Mouse (Mus musculus): Measurements from ENCODE around the gene Eif2d. TPM values are rescaled to one million over a fixed set of nuclear protein-coding genes. Genes with fewer than 3 reads are reported as not detected.

Gene Eif2d
- polyA plus RNA-seq, 1 experiment from 2014 or later = 58.7 TPM

DNA sequence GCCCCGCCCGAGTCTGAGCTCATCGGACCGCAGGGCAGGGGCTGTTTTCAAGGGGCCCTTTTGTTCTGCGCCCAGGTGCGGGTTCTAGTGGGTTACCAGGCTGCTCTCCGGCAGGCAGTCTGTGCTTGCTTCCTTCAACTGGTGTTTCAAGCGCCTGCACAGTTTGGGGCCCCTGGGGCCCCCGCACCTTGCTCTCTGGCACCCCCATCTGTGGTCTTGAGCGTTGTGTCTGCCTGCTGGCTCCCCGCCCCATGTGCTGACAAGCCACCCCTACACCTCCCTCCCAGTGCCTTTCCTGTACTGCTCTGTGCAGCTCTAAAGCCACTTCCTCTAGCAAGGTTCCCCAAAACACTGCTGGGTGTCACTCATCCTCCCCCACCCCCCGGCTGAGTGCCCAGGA is 47.0 kb downstream of the Eif2d start:
- Histone ChIP-seq H3K36me3 (ENCODE audit: control insufficient read depth, insufficient read depth, low read length) (no peaks in the 10 kb centered on the region), H3K4me2 (ENCODE audit: low read depth, low read length) (no peak overlapping the region), H3K27me3 (ENCODE audit: control insufficient read depth, insufficient read depth, low read length) (no peaks in the 10 kb centered on the region), H3K9ac (replicated peaks; ENCODE audit: low read depth, low read length) (no peak overlapping the region), H3K9me3 (ENCODE audit: control insufficient read depth, low read length) (no peaks in the 10 kb centered on the region), H3K4me3 (ENCODE audit: low read depth, low read length) (no peak overlapping the region), H3K27ac (ENCODE audit: low read depth, low read length) (no peak overlapping the region), H3K4me1 (ENCODE audit: control insufficient read depth, insufficient read depth, low read length) (no peaks in the 10 kb centered on the region)
- 62% methylated on average over 12 of the region's 12 CpGs for WGBS
- no peak for ATAC-seq (ENCODE audit: low read depth)

GRCm38 (mm10) chr1:131200588-131200987 is 47.6 kb downstream of the Eif2d start:
- 79% methylated on average over 10 of the region's 10 CpGs for WGBS
- Histone ChIP-seq H3K9me3 (ENCODE audit: control insufficient read depth, low read length) (no peaks in the 10 kb centered on the region), H3K4me3 (ENCODE audit: low read depth, low read length) (no peak overlapping the region), H3K4me1 (ENCODE audit: control insufficient read depth, insufficient read depth, low read length) (no peaks in the 10 kb centered on the region), H3K27ac (ENCODE audit: low read depth, low read length) (no peak overlapping the region), H3K4me2 (ENCODE audit: low read depth, low read length) (no peak overlapping the region), H3K27me3 (ENCODE audit: control insufficient read depth, insufficient read depth, low read length) (no peaks in the 10 kb centered on the region), H3K36me3 (ENCODE audit: control insufficient read depth, insufficient read depth, low read length) (no peaks in the 10 kb centered on the region), H3K9ac (replicated peaks; ENCODE audit: low read depth, low read length) (no peak overlapping the region)
- no peak for ATAC-seq (ENCODE audit: low read depth)

GRCm38 (mm10) chr1:131201391-131201790 is 48.4 kb downstream of the Eif2d start:
- H3K27ac ChIP-seq (ENCODE audit: low read depth, low read length) = no peak overlapping the region
- no peaks in the 10 kb centered on the region for H3K4me1 ChIP-seq (ENCODE audit: control insufficient read depth, insufficient read depth, low read length)
- H3K9me3 ChIP-seq (ENCODE audit: control insufficient read depth, low read length) = no peaks in the 10 kb centered on the region
- ATAC-seq (ENCODE audit: low read depth) = no peak
- H3K9ac ChIP-seq (replicated peaks; ENCODE audit: low read depth, low read length) = no peak overlapping the region
- H3K4me2 ChIP-seq (ENCODE audit: low read depth, low read length) = no peak overlapping the region
- no peak overlapping the region for H3K4me3 ChIP-seq (ENCODE audit: low read depth, low read length)
- H3K36me3 ChIP-seq (ENCODE audit: control insufficient read depth, insufficient read depth, low read length) = no peaks in the 10 kb centered on the region
- 86% methylated on average over 4 of the region's 4 CpGs for WGBS
- H3K27me3 ChIP-seq (ENCODE audit: control insufficient read depth, insufficient read depth, low read length) = no peaks in the 10 kb centered on the region

GRCm38 (mm10) chr1:131204461-131204860 is 51.5 kb downstream of the Eif2d start:
- no peaks in the 10 kb centered on the region for H3K4me1 ChIP-seq (ENCODE audit: control insufficient read depth, insufficient read depth, low read length)
- no peak overlapping the region for H3K27ac ChIP-seq (ENCODE audit: low read depth, low read length)
- no peak overlapping the region for H3K9ac ChIP-seq (replicated peaks; ENCODE audit: low read depth, low read length)
- no peaks in the 10 kb centered on the region for H3K27me3 ChIP-seq (ENCODE audit: control insufficient read depth, insufficient read depth, low read length)
- no peaks in the 10 kb centered on the region for H3K9me3 ChIP-seq (ENCODE audit: control insufficient read depth, low read length)
- H3K4me3 ChIP-seq (ENCODE audit: low read depth, low read length) = no peak overlapping the region
- WGBS = 79% methylated on average over 8 of the region's 8 CpGs
- no peak overlapping the region for H3K4me2 ChIP-seq (ENCODE audit: low read depth, low read length)
- H3K36me3 ChIP-seq (ENCODE audit: control insufficient read depth, insufficient read depth, low read length) = no peaks in the 10 kb centered on the region
- no peak for ATAC-seq (ENCODE audit: low read depth)

GRCm38 (mm10) chr1:131206342-131206741 is 53.4 kb downstream of the Eif2d start:
- H3K9me3 ChIP-seq (ENCODE audit: control insufficient read depth, low read length) = no peaks in the 10 kb centered on the region
- no peaks in the 10 kb centered on the region for H3K36me3 ChIP-seq (ENCODE audit: control insufficient read depth, insufficient read depth, low read length)
- H3K4me3 ChIP-seq (ENCODE audit: low read depth, low read length) = no peak overlapping the region
- no peak overlapping the region for H3K27ac ChIP-seq (ENCODE audit: low read depth, low read length)
- H3K4me1 ChIP-seq (ENCODE audit: control insufficient read depth, insufficient read depth, low read length) = no peaks in the 10 kb centered on the region
- ATAC-seq (ENCODE audit: low read depth) = no peak
- H3K9ac ChIP-seq (replicated peaks; ENCODE audit: low read depth, low read length) = no peak overlapping the region
- WGBS = 86% methylated on average over 5 of the region's 5 CpGs
- no peak overlapping the region for H3K4me2 ChIP-seq (ENCODE audit: low read depth, low read length)
- H3K27me3 ChIP-seq (ENCODE audit: control insufficient read depth, insufficient read depth, low read length) = no peaks in the 10 kb centered on the region

DNA sequence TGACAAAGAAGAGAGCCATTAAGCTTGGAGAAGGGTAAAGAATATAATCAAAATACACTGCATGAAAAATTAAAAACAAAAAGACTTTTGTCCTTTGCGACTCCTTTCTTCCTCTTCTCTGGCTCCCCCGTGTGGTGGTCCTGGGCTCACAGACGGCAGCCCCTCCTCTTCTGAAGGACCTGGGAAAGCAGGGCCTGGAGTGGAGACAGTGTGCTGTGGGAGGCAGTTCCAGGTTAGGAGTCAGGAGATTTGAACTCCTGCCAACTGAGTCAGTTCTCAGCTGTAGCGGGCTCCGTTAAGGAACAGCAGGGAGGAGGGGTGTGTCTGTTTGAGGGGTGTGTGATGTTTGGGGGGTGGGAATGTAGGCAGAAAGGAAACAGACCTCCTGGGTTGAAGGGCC is 54.5 kb downstream of the Eif2d start:
- H3K36me3 ChIP-seq (ENCODE audit: control insufficient read depth, insufficient read depth, low read length) = no peaks in the 10 kb centered on the region
- no peak overlapping the region for H3K4me2 ChIP-seq (ENCODE audit: low read depth, low read length)
- H3K9me3 ChIP-seq (ENCODE audit: control insufficient read depth, low read length) = no peaks in the 10 kb centered on the region
- peak; percentile 58; the same call in 1 of the 2 replicates for ATAC-seq (ENCODE audit: low read depth)
- H3K4me3 ChIP-seq (ENCODE audit: low read depth, low read length) = no peak overlapping the region
- no peak overlapping the region for H3K9ac ChIP-seq (replicated peaks; ENCODE audit: low read depth, low read length)
- no peaks in the 10 kb centered on the region for H3K4me1 ChIP-seq (ENCODE audit: control insufficient read depth, insufficient read depth, low read length)
- no peaks in the 10 kb centered on the region for H3K27me3 ChIP-seq (ENCODE audit: control insufficient read depth, insufficient read depth, low read length)
- H3K27ac ChIP-seq (ENCODE audit: low read depth, low read length) = no peak overlapping the region
- 11% methylated on average over 5 of the region's 5 CpGs for WGBS

DNA sequence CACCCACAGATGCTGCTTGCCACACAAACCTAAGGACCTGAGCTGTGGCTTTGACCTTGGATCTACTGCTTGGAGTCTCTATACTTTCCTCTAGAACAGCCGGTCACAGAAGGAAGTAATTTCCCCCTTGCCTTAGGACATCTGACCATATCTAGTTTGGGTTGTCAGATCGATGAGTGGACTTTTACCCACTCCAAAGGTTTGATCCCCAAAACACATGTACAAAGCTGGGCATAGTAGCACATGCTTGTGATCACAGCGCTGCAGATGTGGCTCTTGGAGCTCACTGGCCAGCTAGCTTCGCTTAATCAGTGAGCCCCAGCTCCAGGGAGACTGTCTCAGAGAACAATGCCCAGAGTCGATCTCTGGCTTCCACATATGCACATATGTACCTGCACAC is 55.1 kb downstream of the Eif2d start:
- Histone ChIP-seq H3K4me2 (ENCODE audit: low read depth, low read length) (no peak overlapping the region), H3K9me3 (ENCODE audit: control insufficient read depth, low read length) (no peaks in the 10 kb centered on the region), H3K9ac (replicated peaks; ENCODE audit: low read depth, low read length) (no peak overlapping the region), H3K27me3 (ENCODE audit: control insufficient read depth, insufficient read depth, low read length) (no peaks in the 10 kb centered on the region), H3K36me3 (ENCODE audit: control insufficient read depth, insufficient read depth, low read length) (no peaks in the 10 kb centered on the region), H3K4me1 (ENCODE audit: control insufficient read depth, insufficient read depth, low read length) (no peaks in the 10 kb centered on the region), H3K4me3 (ENCODE audit: low read depth, low read length) (no peak overlapping the region), H3K27ac (ENCODE audit: low read depth, low read length) (no peak overlapping the region)
- no peak for ATAC-seq (ENCODE audit: low read depth)
- 93% methylated on average over 5 of the region's 5 CpGs for WGBS

GRCm38 (mm10) chr1:131208800-131209199 is 55.8 kb downstream of the Eif2d start:
- Histone ChIP-seq H3K27me3 (ENCODE audit: control insufficient read depth, insufficient read depth, low read length) (no peaks in the 10 kb centered on the region), H3K4me2 (ENCODE audit: low read depth, low read length) (no peak overlapping the region), H3K36me3 (ENCODE audit: control insufficient read depth, insufficient read depth, low read length) (no peaks in the 10 kb centered on the region), H3K9ac (replicated peaks; ENCODE audit: low read depth, low read length) (no peak overlapping the region), H3K4me3 (ENCODE audit: low read depth, low read length) (no peak overlapping the region), H3K4me1 (ENCODE audit: control insufficient read depth, insufficient read depth, low read length) (no peaks in the 10 kb centered on the region), H3K27ac (ENCODE audit: low read depth, low read length) (no peak overlapping the region), H3K9me3 (ENCODE audit: control insufficient read depth, low read length) (no peaks in the 10 kb centered on the region)
- WGBS = 70% methylated on average over 6 of the region's 6 CpGs
- ATAC-seq (ENCODE audit: low read depth) = no peak

GRCm38 (mm10) chr1:131209971-131210426 is 57.0 kb downstream of the Eif2d start:
- no peaks in the 10 kb centered on the region for H3K9me3 ChIP-seq (ENCODE audit: control insufficient read depth, low read length)
- no peak overlapping the region for H3K27ac ChIP-seq (ENCODE audit: low read depth, low read length)
- H3K4me3 ChIP-seq (ENCODE audit: low read depth, low read length) = no peak overlapping the region
- H3K27me3 ChIP-seq (ENCODE audit: control insufficient read depth, insufficient read depth, low read length) = no peaks in the 10 kb centered on the region
- H3K4me1 ChIP-seq (ENCODE audit: control insufficient read depth, insufficient read depth, low read length) = no peaks in the 10 kb centered on the region
- H3K36me3 ChIP-seq (ENCODE audit: control insufficient read depth, insufficient read depth, low read length) = no peaks in the 10 kb centered on the region
- 63% methylated on average over 8 of the region's 8 CpGs for WGBS
- no peak overlapping the region for H3K4me2 ChIP-seq (ENCODE audit: low read depth, low read length)
- no peak overlapping the region for H3K9ac ChIP-seq (replicated peaks; ENCODE audit: low read depth, low read length)
- no peak for ATAC-seq (ENCODE audit: low read depth)

- no peak for ATAC-seq (ENCODE audit: low read depth)
- H3K27me3 ChIP-seq (ENCODE audit: control insufficient read depth, insufficient read depth, low read length) = no peaks in the 10 kb centered on the region
- H3K4me2 ChIP-seq (ENCODE audit: low read depth, low read length) = no peak overlapping the region
- no peak overlapping the region for H3K4me3 ChIP-seq (ENCODE audit: low read depth, low read length)
- H3K36me3 ChIP-seq (ENCODE audit: control insufficient read depth, insufficient read depth, low read length) = no peaks in the 10 kb centered on the region
- H3K27ac ChIP-seq (ENCODE audit: low read depth, low read length) = no peak overlapping the region
- H3K9me3 ChIP-seq (ENCODE audit: control insufficient read depth, low read length) = no peaks in the 10 kb centered on the region
- no peaks in the 10 kb centered on the region for H3K4me1 ChIP-seq (ENCODE audit: control insufficient read depth, insufficient read depth, low read length)
- H3K9ac ChIP-seq (replicated peaks; ENCODE audit: low read depth, low read length) = no peak overlapping the region
- WGBS = 95% methylated on average over 1 of the region's 1 CpGs
Observed at GRCm38 (mm10) chr1:131211655-131212054, 58.7 kb downstream of the Eif2d start.
